Mouse (Mus musculus) MEL (cell line): Measurements from ENCODE around the gene Tmem144.

Experiments
- CHD1 ChIP-seq: IDR thresholded peaks from 2 replicates; pipeline ENCODE4 v1.6.1; 2012; ENCODE audit warnings: low read depth, mild to moderate bottlenecking, inconsistent platforms, low read length, improper control_type of control experiment
- CTCF ChIP-seq, 3 experiments: IDR thresholded peaks in 2 of 3; conservative IDR thresholded peaks in 1 of 3; 2 replicates each; pipeline ENCODE4 v1.5.1; 2011 to 2012; ENCODE audit warnings: low read length in 3 of 3, low read depth in 2 of 3, mild to moderate bottlenecking in 2 of 3, improper control_type of control experiment in 1 of 3, inconsistent platforms in 1 of 3, mixed read lengths in 1 of 3, moderate library complexity in 1 of 3; ENCODE audit not compliant: control insufficient read depth in 1 of 3, insufficient read depth in 1 of 3, poor library complexity in 1 of 3, severe bottlenecking in 1 of 3
- E2F4 ChIP-seq: IDR thresholded peaks from 2 replicates; pipeline ENCODE4 v1.6.1; 2011; ENCODE audit warnings: low read depth, low read length, improper control_type of control experiment, borderline replicate concordance
- ETS1 ChIP-seq: IDR thresholded peaks from 2 replicates; pipeline ENCODE4 v1.6.1; 2012; ENCODE audit warnings: low read depth, mild to moderate bottlenecking, inconsistent platforms, low read length, improper control_type of control experiment, moderate library complexity
- GABPA ChIP-seq: IDR thresholded peaks from 2 replicates; pipeline ENCODE4 v1.6.1; 2012; ENCODE audit warnings: low read depth, mild to moderate bottlenecking, inconsistent platforms, low read length, improper control_type of control experiment, moderate library complexity
- POLR2A ChIP-seq, 2 experiments: IDR thresholded peaks; 2 replicates each; pipeline ENCODE4 v1.6.1; 2011 to 2012; ENCODE audit warnings: low read length in 2 of 2, mild to moderate bottlenecking in 2 of 2, control low read depth in 1 of 2, improper control_type of control experiment in 1 of 2, low read depth in 1 of 2, moderate library complexity in 1 of 2; ENCODE audit not compliant: control insufficient read depth in 1 of 2, insufficient read depth in 1 of 2, poor library complexity in 1 of 2
- POLR2AphosphoS5 ChIP-seq: IDR thresholded peaks from 2 replicates; pipeline ENCODE4 v1.6.1; 2012; ENCODE audit warnings: low read depth, borderline replicate concordance, mild to moderate bottlenecking, inconsistent platforms, low read length, moderate library complexity, mixed read lengths
- UBTF ChIP-seq: IDR thresholded peaks from 2 replicates; pipeline ENCODE4 v1.6.1; 2012; ENCODE audit warnings: low read depth, mild to moderate bottlenecking, inconsistent platforms, low read length, improper control_type of control experiment, moderate library complexity, borderline replicate concordance; ENCODE audit not compliant: insufficient read depth
- USF1 ChIP-seq: IDR thresholded peaks from 2 replicates; pipeline ENCODE4 v1.6.1; 2014; ENCODE audit warnings: low read depth, mild to moderate bottlenecking, inconsistent platforms, low read length, improper control_type of control experiment, moderate library complexity
- USF2 ChIP-seq, 2 experiments: IDR thresholded peaks; 2 replicates each; pipeline ENCODE4 v1.6.1; 2011 to 2012; ENCODE audit warnings: improper control_type of control experiment in 2 of 2, low read length in 2 of 2, borderline replicate concordance in 1 of 2, inconsistent platforms in 1 of 2, low read depth in 1 of 2, mild to moderate bottlenecking in 1 of 2; ENCODE audit not compliant: insufficient read depth in 1 of 2

GRCm38 (mm10) chr3:79808530-79809179 lies 43.9 kb downstream of the Tmem144 start:
- TF ChIP-seq ETS1 = no peak
- TF ChIP-seq UBTF = no peak
- TF ChIP-seq GABPA = no peak
- no peak for TF ChIP-seq E2F4
- no peak for TF ChIP-seq POLR2AphosphoS5
- no peak for TF ChIP-seq USF1
- TF ChIP-seq USF2 (IDR thresholded peaks at IDR 0.05; ENCODE audit: borderline replicate concordance in 1 of 2, insufficient read depth in 1 of 2, low read depth in 1 of 2, low read length in 2 of 2) = no peak
- no peak for TF ChIP-seq POLR2A (IDR thresholded peaks at IDR 0.05; ENCODE audit: control insufficient read depth in 1 of 2, insufficient read depth in 1 of 2, low read depth in 1 of 2, low read length in 2 of 2, poor library complexity in 1 of 2)
- TF ChIP-seq CHD1 = no peak
- TF ChIP-seq CTCF (IDR thresholded peaks at IDR 0.05 in 2 of 3, conservative IDR thresholded peaks at IDR 0.05 in 1 of 3; ENCODE audit: control insufficient read depth in 1 of 3, insufficient read depth in 1 of 3, low read depth in 2 of 3, low read length in 3 of 3, poor library complexity in 1 of 3, severe bottlenecking in 1 of 3) = no peak
